Mouse (Mus musculus) lung, embryonic 16.5 days (tissue): ENCODE measurements around the gene Spindoc. TPM values are rescaled to one million over a fixed set of nuclear protein-coding genes. Genes with fewer than 3 reads are reported as not detected.
A peak's percentile ranks its signal among the peaks of the same experiment; 100 is the strongest.

Experiments
- ATAC-seq: fragments of 200-750 bp; cut with Nextera tagmentation; 2 replicates; pipeline ENCODE4 v1.8.0; 2017; ENCODE audit warnings: low read depth, mild to moderate bottlenecking, moderate library complexity
- H3K27ac ChIP-seq: fragments of 300-500 bp; sonication (generic); 2 replicates; pipeline ENCODE4 v1.5.1; 2014; ENCODE audit warnings: mild to moderate bottlenecking, control low read depth, low read length
- H3K27me3 ChIP-seq: fragments of 300-500 bp; sonication (generic); 2 replicates; pipeline ENCODE4 v1.6.1; 2014; ENCODE audit warnings: low read depth, low read length, mixed read lengths; ENCODE audit not compliant: control insufficient read depth, insufficient read depth
- H3K36me3 ChIP-seq: fragments of 300-500 bp; sonication (generic); 2 replicates; pipeline ENCODE4 v1.6.1; 2014; ENCODE audit warnings: low read length; ENCODE audit not compliant: control insufficient read depth, insufficient read depth
- H3K4me1 ChIP-seq: fragments of 300-500 bp; sonication (generic); replicated peaks from 2 replicates; pipeline ENCODE4 v1.6.1; 2014; ENCODE audit warnings: low read length, mixed read lengths; ENCODE audit not compliant: control insufficient read depth, insufficient read depth
- H3K4me2 ChIP-seq: fragments of 300-500 bp; sonication (generic); 2 replicates; pipeline ENCODE4 v1.6.1; 2014; ENCODE audit warnings: low read depth, low read length, control low read depth
- H3K4me3 ChIP-seq: fragments of 300-500 bp; sonication (generic); 2 replicates; pipeline ENCODE4 v1.5.1; 2014; ENCODE audit warnings: mild to moderate bottlenecking, low read length, control low read depth
- H3K9ac ChIP-seq: fragments of 300-500 bp; sonication (generic); 2 replicates; pipeline ENCODE4 v1.6.1; 2014; ENCODE audit warnings: low read length, control low read depth
- H3K9me3 ChIP-seq: fragments of 300-500 bp; sonication (generic); 2 replicates; pipeline ENCODE4 v1.6.1; 2016; ENCODE audit warnings: low read length; ENCODE audit not compliant: control insufficient read depth
- WGBS: fragments of 180-500 bp; shearing (Covaris S2); extraction: QIAGEN DNeasy Blood & Tissue Kit; methylation state at CpG from one replicate; pipeline ENCODE4 v1.1.7; 2014; 5-methylcytosine and 5-hydroxymethylcytosine counted together
- polyA plus RNA-seq: library from polyadenylated mRNA; unstranded; fragments of >200 nt; fragmentation: Nextera tagmentation; extraction: Ambion mirVana; gene quantifications from 2 replicates; pipeline ENCODE4 v1.2.1, GENCODE M21; 2015

The Spindoc gene
- polyA plus RNA-seq, 1 experiment from 2014 or later, result 25.7 TPM

GRCm38 (mm10) chr19:7420841-7421601 lies 38.2 kb upstream of the Spindoc start:
- H3K9me3 ChIP-seq, result no peaks in the 10 kb centered on the region
- no peaks in the 10 kb centered on the region for H3K27me3 ChIP-seq
- WGBS, result 64% methylated on average over 25 of the region's 27 CpGs
- peaks cover 22% of the 10 kb centered on the region for H3K36me3 ChIP-seq
- H3K4me1 ChIP-seq, result peaks cover 65% of the 10 kb centered on the region
- H3K27ac ChIP-seq, result peak overlapping the region; percentile 89
- peak overlapping the region; percentile 6; the same call in 1 of the 2 replicates for H3K9ac ChIP-seq
- no peak overlapping the region for H3K4me2 ChIP-seq
- H3K4me3 ChIP-seq, result no peak overlapping the region
- no peak for ATAC-seq

GRCm38 (mm10) chr19:7420108-7420507 lies 37.3 kb upstream of the Spindoc start:
- Histone ChIP-seq H3K4me2 (peak overlapping the region; percentile 89), H3K9ac (0 out of 2 replicates have a peak overlapping the region, but pooled peaks have one; percentile 33), H3K27ac (no peak overlapping the region), H3K27me3 (no peaks in the 10 kb centered on the region), H3K9me3 (no peaks in the 10 kb centered on the region), H3K36me3 (peaks cover 20% of the 10 kb centered on the region), H3K4me3 (no peak overlapping the region), H3K4me1 (peaks cover 65% of the 10 kb centered on the region)
- no peak for ATAC-seq
- WGBS, result 57% methylated on average over 12 of the region's 12 CpGs

GRCm38 (mm10) chr19:7419134-7419533 lies 36.3 kb upstream of the Spindoc start:
- Histone ChIP-seq H3K4me2 (peak overlapping the region; percentile 89), H3K4me3 (peak overlapping the region; percentile 73), H3K36me3 (peaks cover 17% of the 10 kb centered on the region), H3K9me3 (no peaks in the 10 kb centered on the region), H3K27me3 (no peaks in the 10 kb centered on the region), H3K27ac (peak overlapping the region; percentile 25; the same call in 1 of the 2 replicates), H3K9ac (peak overlapping the region; percentile 96), H3K4me1 (peaks cover 61% of the 10 kb centered on the region)
- ATAC-seq, result no peak
- WGBS, result 22% methylated on average over 6 of the region's 6 CpGs

- ATAC-seq, result peak; percentile 73
- Histone ChIP-seq H3K36me3 (peaks cover 17% of the 10 kb centered on the region), H3K4me2 (peak overlapping the region; percentile 89), H3K9me3 (no peaks in the 10 kb centered on the region), H3K4me1 (peaks cover 53% of the 10 kb centered on the region), H3K4me3 (peak overlapping the region; percentile 73), H3K27ac (peak overlapping the region; percentile 91), H3K27me3 (no peaks in the 10 kb centered on the region), H3K9ac (peak overlapping the region; percentile 96)
- under 1% methylated on average over 51 of the region's 59 CpGs for WGBS
Measured at GRCm38 (mm10) chr19:7417911-7418849, 35.4 kb upstream of the Spindoc start.

GRCm38 (mm10) chr19:7416834-7417735 lies 34.3 kb upstream of the Spindoc start, which contains the start of gene 2700081O15Rik:
Gene 2700081O15Rik, plus strand, starts transcription at chr19:7417625.
- WGBS, result under 1% methylated on average over 90 of the region's 107 CpGs

GRCm38 (mm10) chr19:7415916-7416833 lies 33.4 kb upstream of the Spindoc start:
- Histone ChIP-seq H3K27me3 (no peaks in the 10 kb centered on the region), H3K27ac (peak overlapping the region; percentile 91), H3K9ac (peak overlapping the region; percentile 96), H3K36me3 (peaks cover 8% of the 10 kb centered on the region), H3K4me2 (peak overlapping the region; percentile 89), H3K9me3 (no peaks in the 10 kb centered on the region), H3K4me3 (peak overlapping the region; percentile 73), H3K4me1 (peaks cover 33% of the 10 kb centered on the region)
- 30% methylated on average over 22 of the region's 22 CpGs for WGBS
- ATAC-seq, result no peak

More at GRCm38 (mm10) chr19:7416834-7417735, 34.3 kb upstream of the Spindoc start, which contains the start of gene 2700081O15Rik:
- H3K27me3 ChIP-seq, result no peaks in the 10 kb centered on the region
- H3K4me2 ChIP-seq, result peak within 1 kb of the TSS; percentile 89
- H3K36me3 ChIP-seq, result peaks cover 11% of the 10 kb centered on the region
- peak within 1 kb of the TSS; percentile 96 for H3K9ac ChIP-seq
- H3K27ac ChIP-seq, result peak within 1 kb of the TSS; percentile 91
- H3K9me3 ChIP-seq, result no peaks in the 10 kb centered on the region
- peak within 1 kb of the TSS; percentile 73 for H3K4me3 ChIP-seq
- ATAC-seq, result peak; percentile 77
- H3K4me1 ChIP-seq, result peaks cover 42% of the 10 kb centered on the region

- 58% methylated on average over 2 of the region's 2 CpGs for WGBS
- ATAC-seq, result no peak
- Histone ChIP-seq H3K4me3 (no peak overlapping the region), H3K4me2 (no peak overlapping the region), H3K27ac (no peak overlapping the region), H3K4me1 (peaks cover 7% of the 10 kb centered on the region), H3K9me3 (no peaks in the 10 kb centered on the region), H3K36me3 (no peaks in the 10 kb centered on the region), H3K27me3 (no peaks in the 10 kb centered on the region), H3K9ac (no peak overlapping the region)
Measured at GRCm38 (mm10) chr19:7412361-7412760, 29.6 kb upstream of the Spindoc start.
